Mouse (Mus musculus): ENCODE results near the gene Rhno1. TPM values are rescaled to one million over a fixed set of nuclear protein-coding genes. Genes with fewer than 3 reads are reported as not detected.

The Rhno1 gene
- polyA plus RNA-seq, 1 experiment from 2014 or later: 197 TPM

Other genes starting within 250 kb of the Rhno1 start
- gene Tspan9, start 219.3 kb downstream of the Rhno1 start, polyA plus RNA-seq (2016; fragmentation: Nextera tagmentation; extraction: Ambion mirVana): 61.2 and 78.5 TPM in 2 replicates
- gene Tead4, start 62.1 kb downstream of the Rhno1 start, polyA plus RNA-seq (2016; fragmentation: Nextera tagmentation; extraction: Ambion mirVana): 2.5 and 3.2 TPM in 2 replicates
- 21.6 and 23.2 TPM in 2 replicates for gene Tulp3, start 7.1 kb downstream of the Rhno1 start, polyA plus RNA-seq (2016; fragmentation: Nextera tagmentation; extraction: Ambion mirVana)
- 67.5 and 68.3 TPM in 2 replicates for gene Foxm1, start 56 bp upstream of the Rhno1 start, polyA plus RNA-seq (2016; fragmentation: Nextera tagmentation; extraction: Ambion mirVana)
- gene Tex52, start 12.5 kb upstream of the Rhno1 start, polyA plus RNA-seq (2016; fragmentation: Nextera tagmentation; extraction: Ambion mirVana): 0.41 and 0.61 TPM in 2 replicates
- not detected in 2 replicates for gene Gm44596, start 12.6 kb upstream of the Rhno1 start, polyA plus RNA-seq (2016; fragmentation: Nextera tagmentation; extraction: Ambion mirVana)
- gene Nrip2, start 36.4 kb upstream of the Rhno1 start, polyA plus RNA-seq (2016; fragmentation: Nextera tagmentation; extraction: Ambion mirVana): 2.3 and 2.5 TPM in 2 replicates
- 40.8 and 47.8 TPM in 2 replicates for gene Itfg2, start 62.0 kb upstream of the Rhno1 start, polyA plus RNA-seq (2016; fragmentation: Nextera tagmentation; extraction: Ambion mirVana)
- gene Fkbp4, start 75.8 kb upstream of the Rhno1 start, polyA plus RNA-seq (2016; fragmentation: Nextera tagmentation; extraction: Ambion mirVana): 797 and 913 TPM in 2 replicates
- gene Pzp, start 163.8 kb upstream of the Rhno1 start, polyA plus RNA-seq (2016; fragmentation: Nextera tagmentation; extraction: Ambion mirVana): 0.04 TPM in 1 of 2 replicates, not detected in the other
- 0.03 TPM in 1 of 2 replicates, not detected in the other for gene A2ml1, start 218.7 kb upstream of the Rhno1 start, polyA plus RNA-seq (2016; fragmentation: Nextera tagmentation; extraction: Ambion mirVana)

All from limb, embryonic 10.5 days (tissue).